Comparison of ENCODE assay signal across 19 mouse cellular contexts in genomic region chr5:34293363-34293762, GRCm38 (mm10). TPM values are rescaled to one million over a fixed set of nuclear protein-coding genes. Genes with fewer than 3 reads are reported as not detected.
DNase-seq lines count a peak whose midpoint lies in the region; ATAC-seq and TF ChIP-seq lines count a peak whose summit lies in the region.
"Had no signal": no experiment of that assay in that cellular context is flagged by ENCODE, and none has a peak within 500 bp of the region (broad histone marks: within the 10 kb centered on the region; RNA-seq: fewer than 3 reads in every experiment).

No protein-coding gene starts in this region.

- no peak overlapping the region for H3K4me2 ChIP-seq in hindbrain, postnatal 0 days (ENCODE audit: low read depth, low read length)
- H3K4me2 ChIP-seq in hindbrain, embryonic 16.5 days (ENCODE audit: low read length), result no peak overlapping the region
- H3K4me2 ChIP-seq in midbrain, embryonic 11.5 days, result no peak overlapping the region
- H3K4me2 ChIP-seq in kidney, embryonic 15.5 days, result no peak overlapping the region
- H3K4me2 ChIP-seq: forebrain, embryonic 12.5 days; neural tube, embryonic 12.5 days had no signal

- no peaks in the 10 kb centered on the region for H3K4me1 ChIP-seq in hindbrain, postnatal 0 days (ENCODE audit: insufficient read depth, low read length)
- H3K4me1 ChIP-seq in hindbrain, embryonic 16.5 days (ENCODE audit: control insufficient read depth, insufficient read depth, low read depth, low read length), result peaks cover 4% of the 10 kb centered on the region; the same call in 1 of the 2 replicates
- H3K4me1 ChIP-seq in midbrain, embryonic 11.5 days (ENCODE audit: control insufficient read depth, insufficient read depth, low read length), result no peaks in the 10 kb centered on the region
- peaks cover 33% of the 10 kb centered on the region for H3K4me1 ChIP-seq in midbrain, embryonic 10.5 days
- H3K4me1 ChIP-seq in kidney, embryonic 15.5 days, result no peaks in the 10 kb centered on the region

- TF ChIP-seq CTCF in hindbrain, postnatal 0 days (IDR thresholded peaks at IDR 0.05; ENCODE audit: low read depth), result peak; percentile 18; the same call in 1 of the 2 replicates

- H3K4me3 ChIP-seq in hindbrain, postnatal 0 days (ENCODE audit: low read length), result no peak overlapping the region
- no peak overlapping the region for H3K4me3 ChIP-seq in hindbrain, embryonic 16.5 days (ENCODE audit: low read length)
- H3K4me3 ChIP-seq in midbrain, embryonic 11.5 days (ENCODE audit: low read depth, low read length), result no peak overlapping the region
- H3K4me3 ChIP-seq in midbrain, embryonic 10.5 days, result no peak overlapping the region
- no peak overlapping the region for H3K4me3 ChIP-seq in kidney, embryonic 15.5 days (replicated peaks)
- H3K4me3 ChIP-seq: forebrain, embryonic 12.5 days; neural tube, embryonic 12.5 days had no signal

- DNase-seq in hindbrain, postnatal 0 days (ENCODE audit: low spot score), result no peak
- DNase-seq in midbrain, embryonic 11.5 days (ENCODE audit: low spot score, missing footprints), result peak; percentile 51
- DNase-seq in midbrain, embryonic 10.5 days (ENCODE audit: low spot score), result no peak
- peak; percentile 18 for DNase-seq in CD4-positive helper T cell, adult 2 months (ENCODE audit: low read depth, low spot score)
- peak; percentile 12 for DNase-seq in T-cell, adult 2 months (ENCODE audit: low spot score)
- no peak for DNase-seq in urinary bladder, postnatal 4 days (ENCODE audit: low spot score in 2 of 2)
- DNase-seq: cerebellum, adult 11-12 months; lung, postnatal 36 days; midbrain, embryonic 14.5 days had no signal

- 77% methylated on average over 6 of the region's 6 CpGs for WGBS in hindbrain, postnatal 0 days
- WGBS in hindbrain, embryonic 16.5 days, result 79% methylated on average over 6 of the region's 6 CpGs
- WGBS in midbrain, embryonic 11.5 days, result 82% methylated on average over 6 of the region's 6 CpGs
- WGBS in midbrain, embryonic 10.5 days, result 79% methylated on average over 6 of the region's 6 CpGs
- WGBS in kidney, embryonic 15.5 days, result 81% methylated on average over 6 of the region's 6 CpGs

- no peaks in the 10 kb centered on the region for H3K36me3 ChIP-seq in hindbrain, postnatal 0 days (ENCODE audit: insufficient read depth, low read length)
- no peaks in the 10 kb centered on the region for H3K36me3 ChIP-seq in hindbrain, embryonic 16.5 days (ENCODE audit: control insufficient read depth, insufficient read depth, low read length)
- H3K36me3 ChIP-seq in midbrain, embryonic 11.5 days (ENCODE audit: control insufficient read depth, insufficient read depth, low read length), result no peaks in the 10 kb centered on the region
- H3K36me3 ChIP-seq in midbrain, embryonic 10.5 days, result no peaks in the 10 kb centered on the region
- H3K36me3 ChIP-seq in kidney, embryonic 15.5 days, result no peaks in the 10 kb centered on the region
- H3K36me3 ChIP-seq: forebrain, embryonic 12.5 days; neural tube, embryonic 12.5 days had no signal

- no peaks in the 10 kb centered on the region for H3K9me3 ChIP-seq in hindbrain, postnatal 0 days (ENCODE audit: low read length)
- H3K9me3 ChIP-seq in hindbrain, embryonic 16.5 days (ENCODE audit: control insufficient read depth, low read length), result no peaks in the 10 kb centered on the region
- H3K9me3 ChIP-seq in midbrain, embryonic 11.5 days (ENCODE audit: control insufficient read depth, low read length), result no peaks in the 10 kb centered on the region
- no peaks in the 10 kb centered on the region for H3K9me3 ChIP-seq in midbrain, embryonic 10.5 days (replicated peaks)
- H3K9me3 ChIP-seq in kidney, embryonic 15.5 days (replicated peaks), result no peaks in the 10 kb centered on the region
- H3K9me3 ChIP-seq: forebrain, embryonic 12.5 days; neural tube, embryonic 12.5 days had no signal

- no peak overlapping the region for H3K27ac ChIP-seq in hindbrain, postnatal 0 days
- no peak overlapping the region for H3K27ac ChIP-seq in hindbrain, embryonic 16.5 days (ENCODE audit: low read depth, low read length)
- H3K27ac ChIP-seq in midbrain, embryonic 11.5 days (ENCODE audit: low read depth, low read length), result no peak overlapping the region
- H3K27ac ChIP-seq in midbrain, embryonic 10.5 days (replicated peaks), result no peak overlapping the region
- no peak overlapping the region for H3K27ac ChIP-seq in kidney, embryonic 15.5 days
- H3K27ac ChIP-seq: forebrain, embryonic 12.5 days; neural tube, embryonic 12.5 days had no signal

- ATAC-seq in hindbrain, postnatal 0 days, result no peak
- no peak for ATAC-seq in hindbrain, embryonic 16.5 days
- no peak for ATAC-seq in midbrain, embryonic 11.5 days (ENCODE audit: low FRiP score)
- ATAC-seq in kidney, embryonic 15.5 days (replicated peaks; ENCODE audit: low FRiP score), result no peak
- ATAC-seq: inflammation-experienced regulatory T-cells, adult 6 months had no signal

- no peak overlapping the region for H3K9ac ChIP-seq in hindbrain, postnatal 0 days (replicated peaks; ENCODE audit: low read length)
- no peak overlapping the region for H3K9ac ChIP-seq in hindbrain, embryonic 16.5 days (ENCODE audit: low read depth, low read length)
- no peak overlapping the region for H3K9ac ChIP-seq in midbrain, embryonic 11.5 days (ENCODE audit: low read length)
- H3K9ac ChIP-seq in kidney, embryonic 15.5 days, result no peak overlapping the region
- H3K9ac ChIP-seq: forebrain, embryonic 12.5 days; neural tube, embryonic 12.5 days had no signal

- no peaks in the 10 kb centered on the region for H3K27me3 ChIP-seq in hindbrain, postnatal 0 days (ENCODE audit: insufficient read depth, low read length)
- peaks cover 2% of the 10 kb centered on the region; the same call in 1 of the 2 replicates for H3K27me3 ChIP-seq in hindbrain, embryonic 16.5 days (replicated peaks; ENCODE audit: control insufficient read depth, insufficient read depth, low read length)
- peaks cover 3% of the 10 kb centered on the region for H3K27me3 ChIP-seq in midbrain, embryonic 11.5 days (ENCODE audit: control insufficient read depth, insufficient read depth, low read length)
- peaks cover 30% of the 10 kb centered on the region for H3K27me3 ChIP-seq in midbrain, embryonic 10.5 days (ENCODE audit: low read depth, poor library complexity, severe bottlenecking)
- H3K27me3 ChIP-seq in kidney, embryonic 15.5 days, result peaks cover 31% of the 10 kb centered on the region

RNA-seq across cellular contexts. Expression of gene Cfap99, which starts 5.0 kb away (rescaled TPM):
- 0.97 TPM in 1 of 2 replicates, not detected in the other for total RNA-seq in hindbrain, postnatal 0 days (2014; rRNA removed)
- polyA plus RNA-seq in hindbrain, postnatal 0 days (2015; fragmentation: Nextera tagmentation; extraction: Ambion mirVana), result 0.13 and 0.19 TPM in 2 replicates
- polyA plus RNA-seq in hindbrain, embryonic 16.5 days (2015; fragmentation: Nextera tagmentation; extraction: Ambion mirVana), result 0.19 TPM in 1 of 2 replicates, not detected in the other
- 0.16 TPM in 1 of 2 replicates, not detected in the other for polyA plus RNA-seq in midbrain, embryonic 11.5 days (2014; fragmentation: Nextera tagmentation; extraction: Ambion mirVana)
- not detected in 2 replicates for polyA plus RNA-seq in midbrain, embryonic 10.5 days (2016; fragmentation: Nextera tagmentation; extraction: Ambion mirVana)
- polyA plus RNA-seq in kidney, embryonic 15.5 days (2015; fragmentation: Nextera tagmentation; extraction: Ambion mirVana), result not detected in 2 replicates
- total RNA-seq: heart, adult 8-10 months; heart, postnatal 25 days had no signal
- polyA plus RNA-seq: forebrain, embryonic 12.5 days; inflammation-experienced regulatory T-cells, adult 6 months; large intestine, adult 2 months; midbrain, embryonic 14.5 days; neural tube, embryonic 12.5 days; small intestine, adult 2 months; stomach, embryonic 16.5 days had no signal

RNA-seq across cellular contexts. Expression of gene Zfyve28, which starts 5.1 kb away (rescaled TPM):
- 10.1 and 13.9 TPM in 2 replicates for total RNA-seq in hindbrain, postnatal 0 days (2014; rRNA removed)
- polyA plus RNA-seq in hindbrain, postnatal 0 days (2015; fragmentation: Nextera tagmentation; extraction: Ambion mirVana), result 3.0 and 3.8 TPM in 2 replicates
- 4.6 and 5.2 TPM in 2 replicates for polyA plus RNA-seq in hindbrain, embryonic 16.5 days (2015; fragmentation: Nextera tagmentation; extraction: Ambion mirVana)
- polyA plus RNA-seq in midbrain, embryonic 11.5 days (2014; fragmentation: Nextera tagmentation; extraction: Ambion mirVana), result 0.75 and 1.0 TPM in 2 replicates
- 1.1 and 2.3 TPM in 2 replicates for polyA plus RNA-seq in midbrain, embryonic 10.5 days (2016; fragmentation: Nextera tagmentation; extraction: Ambion mirVana)
- polyA plus RNA-seq in kidney, embryonic 15.5 days (2015; fragmentation: Nextera tagmentation; extraction: Ambion mirVana), result 0.37 and 0.77 TPM in 2 replicates

RNA-seq across cellular contexts. Expression of gene Rnf4, which starts 42.7 kb away (rescaled TPM):
- total RNA-seq in hindbrain, postnatal 0 days (2014; rRNA removed), result 103 and 104 TPM in 2 replicates
- polyA plus RNA-seq in hindbrain, postnatal 0 days (2015; fragmentation: Nextera tagmentation; extraction: Ambion mirVana), result 119 and 127 TPM in 2 replicates
- 132 and 139 TPM in 2 replicates for polyA plus RNA-seq in hindbrain, embryonic 16.5 days (2015; fragmentation: Nextera tagmentation; extraction: Ambion mirVana)
- 190 and 205 TPM in 2 replicates for polyA plus RNA-seq in midbrain, embryonic 11.5 days (2014; fragmentation: Nextera tagmentation; extraction: Ambion mirVana)
- 196 and 197 TPM in 2 replicates for polyA plus RNA-seq in midbrain, embryonic 10.5 days (2016; fragmentation: Nextera tagmentation; extraction: Ambion mirVana)
- polyA plus RNA-seq in kidney, embryonic 15.5 days (2015; fragmentation: Nextera tagmentation; extraction: Ambion mirVana), result 174 and 181 TPM in 2 replicates

Comparison
In these comparisons a context has a peak if more than half of its experiments do, and no peak if none do; other contexts are left out.
1. DNase-seq: peak in midbrain, embryonic 11.5 days (single experiment), CD4-positive helper T cell, adult 2 months (single experiment) and T-cell, adult 2 months (single experiment); none in hindbrain, postnatal 0 days (single experiment), midbrain, embryonic 10.5 days (single experiment) and urinary bladder, postnatal 4 days (0 of 2).